Mouse (Mus musculus): ENCODE results near the gene Dpp8. TPM values are rescaled to one million over a fixed set of nuclear protein-coding genes. Genes with fewer than 3 reads are reported as not detected.
"Not testable (repeated sequence)": the region's sequence is repeated elsewhere in the genome, so short reads cannot be mapped to it uniquely, and the experiment has no call there.

Dpp8 gene
- polyA plus RNA-seq, 1 experiment from 2014 or later = 34.8 TPM

DNA sequence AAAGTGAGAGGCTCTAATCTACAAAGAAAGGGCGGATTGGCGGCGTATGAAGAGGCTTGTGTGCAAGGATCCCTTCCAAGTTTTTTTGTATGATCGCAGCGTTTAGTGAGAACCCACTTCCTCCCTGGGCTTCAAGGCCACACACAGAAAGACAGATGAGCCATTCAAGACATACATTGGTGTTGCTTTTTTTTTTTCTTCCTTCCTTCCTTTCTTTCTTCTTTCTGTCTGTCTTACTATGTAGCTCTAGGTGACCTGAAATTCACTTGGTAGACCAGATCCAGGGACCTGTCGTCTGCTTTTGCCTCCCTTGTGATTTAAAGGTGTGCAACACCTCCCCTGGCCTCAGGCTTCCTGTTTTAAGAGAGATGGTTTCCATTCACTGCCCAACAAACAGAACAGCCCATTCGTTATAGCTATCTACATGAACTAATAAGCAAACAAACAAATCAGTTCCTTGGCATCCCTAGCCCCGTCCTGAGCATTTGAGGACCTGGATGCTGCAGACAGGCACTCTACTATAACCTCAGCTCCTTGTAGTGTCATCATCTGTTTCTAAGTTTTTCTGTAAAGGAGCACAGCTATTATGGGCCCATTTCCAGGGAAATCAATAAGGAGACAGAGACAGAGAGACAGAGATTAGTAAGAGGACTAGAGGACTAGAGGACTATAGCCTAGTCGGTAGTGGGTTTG, 10.2 kb upstream of the Dpp8 start:
- H3K27ac ChIP-seq (ENCODE audit: low read depth) = peak overlapping the region; percentile 77
- peak; percentile 62 for ATAC-seq (ENCODE audit: insufficient read depth)
- no peaks in the 10 kb centered on the region for H3K36me3 ChIP-seq (ENCODE audit: insufficient read depth)
- DNase-seq = no peak
- H3K9ac ChIP-seq = peak overlapping the region; percentile 91
- peak overlapping the region; percentile 91 for H3K4me3 ChIP-seq (ENCODE audit: low read depth, low read length)
- no peak for TF ChIP-seq CTCF (IDR thresholded peaks at IDR 0.05; ENCODE audit: low read depth)
- 13% methylated on average over 9 of the region's 9 CpGs for WGBS
- no peaks in the 10 kb centered on the region for H3K9me3 ChIP-seq (ENCODE audit: low read depth, low read length)
- peak overlapping the region; percentile 83 for H3K4me2 ChIP-seq
- no peaks in the 10 kb centered on the region for H3K27me3 ChIP-seq (ENCODE audit: insufficient read depth, low read length)
- peaks cover 12% of the 10 kb centered on the region for H3K4me1 ChIP-seq (ENCODE audit: insufficient read depth)

DNA sequence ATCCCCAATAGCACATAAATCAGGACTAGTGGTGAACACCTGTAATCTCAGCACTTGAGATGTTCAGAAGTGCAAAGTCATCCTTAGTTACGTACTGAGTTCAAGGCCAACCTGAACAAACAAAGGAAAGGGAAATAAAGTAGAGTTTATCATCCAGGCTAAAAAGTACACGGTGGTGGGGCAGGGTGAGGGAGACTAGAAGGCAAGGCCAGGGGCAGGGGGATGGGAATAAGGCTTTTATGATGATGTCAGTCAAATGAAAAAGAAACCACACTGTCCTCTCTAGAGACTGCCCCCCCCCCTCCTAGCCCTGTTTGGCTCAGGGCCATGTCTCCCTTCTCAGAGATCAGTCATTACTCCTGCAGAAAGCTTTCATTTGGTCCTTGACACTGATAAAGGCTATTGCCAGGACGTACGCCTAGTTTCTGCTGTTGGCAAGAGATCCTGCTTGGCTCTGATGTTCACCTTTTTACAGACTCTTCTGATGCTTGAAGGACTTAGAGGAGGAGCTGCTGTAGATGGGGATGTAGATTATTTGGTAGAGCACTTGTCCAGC, 9.6 kb upstream of the Dpp8 start:
- 37% methylated on average over 4 of the region's 4 CpGs for WGBS
- no peak; the same call in 1 of the 2 replicates for ATAC-seq (ENCODE audit: insufficient read depth)
- no peak overlapping the region for H3K27ac ChIP-seq (ENCODE audit: low read depth)
- peak; percentile 18 for DNase-seq
- H3K4me2 ChIP-seq = no peak overlapping the region; the same call in 1 of the 2 replicates
- 0 out of 2 replicates have a peak, but pooled peaks have one; percentile 10 for TF ChIP-seq CTCF (IDR thresholded peaks at IDR 0.05; ENCODE audit: low read depth)
- H3K36me3 ChIP-seq (ENCODE audit: insufficient read depth) = no peaks in the 10 kb centered on the region
- H3K9ac ChIP-seq = no peak overlapping the region
- no peak overlapping the region for H3K4me3 ChIP-seq (ENCODE audit: low read depth, low read length)
- H3K4me1 ChIP-seq (ENCODE audit: insufficient read depth) = peaks cover 12% of the 10 kb centered on the region
- H3K9me3 ChIP-seq (ENCODE audit: low read depth, low read length) = no peaks in the 10 kb centered on the region
- H3K27me3 ChIP-seq (ENCODE audit: insufficient read depth, low read length) = no peaks in the 10 kb centered on the region

DNA sequence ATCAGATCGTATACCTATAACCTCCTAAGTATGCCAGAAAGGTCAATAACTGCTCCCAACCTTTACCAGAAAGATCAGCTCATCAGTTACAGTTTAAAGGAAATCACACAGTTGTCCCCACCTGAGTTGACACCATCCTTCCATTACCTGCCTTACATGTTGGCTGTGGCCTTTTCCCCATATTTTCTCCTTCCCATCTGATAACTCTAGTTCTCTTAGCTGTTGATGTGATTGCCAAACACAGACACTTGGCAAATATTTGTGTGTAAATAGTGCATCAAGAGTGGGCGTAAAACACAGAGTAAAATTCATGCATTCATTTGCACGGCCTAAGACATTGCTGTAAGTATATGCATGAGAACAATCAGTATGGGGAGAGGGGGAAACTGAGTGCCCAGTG, 8.8 kb upstream of the Dpp8 start:
- no peak for DNase-seq
- H3K4me1 ChIP-seq (ENCODE audit: insufficient read depth) = peaks cover 12% of the 10 kb centered on the region
- no peaks in the 10 kb centered on the region for H3K27me3 ChIP-seq (ENCODE audit: insufficient read depth, low read length)
- no peak for TF ChIP-seq CTCF (IDR thresholded peaks at IDR 0.05; ENCODE audit: low read depth)
- H3K4me3 ChIP-seq (ENCODE audit: low read depth, low read length) = no peak overlapping the region
- H3K36me3 ChIP-seq (ENCODE audit: insufficient read depth) = no peaks in the 10 kb centered on the region
- H3K9me3 ChIP-seq (ENCODE audit: low read depth, low read length) = no peaks in the 10 kb centered on the region
- no peak overlapping the region for H3K4me2 ChIP-seq
- ATAC-seq (ENCODE audit: insufficient read depth) = no peak
- H3K27ac ChIP-seq (ENCODE audit: low read depth) = no peak overlapping the region
- 89% methylated on average over 3 of the region's 3 CpGs for WGBS
- H3K9ac ChIP-seq = no peak overlapping the region

DNA sequence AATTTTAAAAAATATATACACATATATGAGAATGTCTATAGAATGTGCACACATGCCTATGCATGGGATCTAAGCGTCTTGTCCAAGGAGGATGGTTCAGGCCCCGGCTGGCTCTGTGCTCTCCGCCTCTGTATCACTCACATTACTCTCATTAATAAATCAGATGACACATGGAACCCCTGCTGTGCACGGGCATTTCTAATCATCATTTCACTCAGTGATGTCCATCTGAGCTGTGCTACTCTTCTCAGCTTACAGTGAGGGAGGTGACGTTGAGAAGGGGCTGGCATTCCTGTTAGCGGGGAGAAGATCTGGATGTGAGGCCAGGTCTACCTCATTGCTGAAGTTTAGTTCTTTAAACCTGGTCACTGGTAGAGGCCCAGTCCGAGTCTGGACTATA, 5.0 kb upstream of the Dpp8 start:
- no peak overlapping the region for H3K4me3 ChIP-seq (ENCODE audit: low read depth, low read length)
- no peak overlapping the region for H3K4me2 ChIP-seq
- H3K9me3 ChIP-seq (ENCODE audit: low read depth, low read length) = no peaks in the 10 kb centered on the region
- no peak overlapping the region for H3K27ac ChIP-seq (ENCODE audit: low read depth)
- no peaks in the 10 kb centered on the region; the same call in 1 of the 2 replicates for H3K4me1 ChIP-seq (ENCODE audit: insufficient read depth)
- no peaks in the 10 kb centered on the region for H3K27me3 ChIP-seq (ENCODE audit: insufficient read depth, low read length)
- no peak for TF ChIP-seq CTCF (IDR thresholded peaks at IDR 0.05; ENCODE audit: low read depth)
- DNase-seq (no peak), ATAC-seq (ENCODE audit: insufficient read depth) (no peak)
- H3K36me3 ChIP-seq (ENCODE audit: insufficient read depth) = no peaks in the 10 kb centered on the region
- H3K9ac ChIP-seq = no peak overlapping the region
- 71% methylated on average over 7 of the region's 7 CpGs for WGBS

DNA sequence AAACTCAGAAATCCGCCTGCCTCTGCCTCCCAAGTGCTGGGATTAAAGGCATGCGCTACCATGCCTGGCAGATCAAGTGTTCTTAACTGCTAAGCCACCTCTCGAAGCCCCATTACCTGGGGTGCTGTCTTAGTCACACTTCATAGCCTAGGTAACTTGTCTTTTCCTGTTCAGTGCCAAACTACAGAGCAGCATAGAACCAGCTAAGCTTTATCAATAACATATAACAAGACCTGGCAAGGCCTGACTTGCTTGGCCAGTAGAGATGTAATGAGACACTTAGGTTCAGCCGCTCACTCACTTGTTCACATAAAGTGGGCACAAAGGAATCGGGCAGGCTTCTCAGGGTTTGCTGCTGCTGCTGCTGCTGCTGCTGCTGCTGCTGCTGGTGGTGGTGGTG, 3.9 kb upstream of the Dpp8 start:
- DNase-seq = no peak
- no peaks in the 10 kb centered on the region for H3K9me3 ChIP-seq (ENCODE audit: low read depth, low read length)
- no peaks in the 10 kb centered on the region for H3K27me3 ChIP-seq (ENCODE audit: insufficient read depth, low read length)

DNA sequence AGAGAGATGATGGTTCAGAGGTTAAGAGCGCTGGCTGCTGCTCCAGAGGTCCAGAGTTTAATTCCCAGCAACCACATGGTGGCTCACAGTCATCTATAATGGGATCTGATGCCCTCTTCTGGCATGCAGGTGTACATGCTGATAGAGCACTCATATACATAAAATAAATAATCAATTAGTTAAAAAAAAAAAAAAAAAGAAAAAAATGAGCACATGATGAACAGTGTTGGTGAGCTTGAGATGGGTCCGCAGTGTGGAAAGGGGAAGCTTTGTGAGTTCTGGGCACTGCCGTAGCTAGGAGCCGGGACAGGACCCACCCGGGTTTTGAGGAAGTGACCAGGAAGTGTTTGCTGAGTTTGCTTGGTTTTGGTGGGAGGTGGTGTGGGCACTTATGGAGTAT, 859 bp upstream of the Dpp8 start:
- H3K4me3 ChIP-seq (ENCODE audit: low read depth, low read length); H3K9ac ChIP-seq; H3K27me3 ChIP-seq (ENCODE audit: insufficient read depth, low read length); H3K27ac ChIP-seq (ENCODE audit: low read depth); H3K4me2 ChIP-seq; DNase-seq; ATAC-seq (ENCODE audit: insufficient read depth); H3K9me3 ChIP-seq (ENCODE audit: low read depth, low read length); H3K4me1 ChIP-seq (ENCODE audit: insufficient read depth): not testable (repeated sequence)
- 74% methylated on average over 5 of the region's 5 CpGs for WGBS
- H3K36me3 ChIP-seq (ENCODE audit: insufficient read depth) = peaks cover 12% of the 10 kb centered on the region; the same call in 1 of the 2 replicates

More for the DNA sequence above, 3.9 kb upstream of the Dpp8 start:
- WGBS = 82% methylated on average over 5 of the region's 5 CpGs
- H3K9ac ChIP-seq = no peak overlapping the region
- no peak for TF ChIP-seq CTCF (IDR thresholded peaks at IDR 0.05; ENCODE audit: low read depth)
- H3K4me3 ChIP-seq (ENCODE audit: low read depth, low read length) = no peak overlapping the region
- no peak overlapping the region for H3K27ac ChIP-seq (ENCODE audit: low read depth)
- H3K36me3 ChIP-seq (ENCODE audit: insufficient read depth) = no peaks in the 10 kb centered on the region
- no peak overlapping the region for H3K4me2 ChIP-seq
- no peaks in the 10 kb centered on the region for H3K4me1 ChIP-seq (ENCODE audit: insufficient read depth)
- no peak for ATAC-seq (ENCODE audit: insufficient read depth)

DNA sequence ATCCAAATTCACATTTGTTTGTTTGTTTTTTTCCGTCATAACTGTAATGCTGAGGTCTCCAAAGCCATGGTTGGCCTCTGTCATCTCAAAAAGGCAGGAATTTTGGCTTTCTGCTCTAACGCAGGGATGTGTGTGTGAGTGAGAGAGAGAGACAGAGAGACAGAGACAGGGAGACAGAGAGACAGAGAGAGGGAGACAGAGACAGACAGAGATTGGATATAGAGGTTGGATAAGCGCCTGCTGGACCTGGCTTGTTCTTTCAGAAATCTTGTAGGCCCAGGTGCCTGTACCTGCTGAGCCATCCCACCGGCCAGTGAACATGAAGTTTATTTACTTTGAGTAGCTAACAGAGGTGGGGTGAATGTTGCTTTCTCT, 333 bp upstream of the Dpp8 start:
- H3K36me3 ChIP-seq (ENCODE audit: insufficient read depth) = peaks cover 13% of the 10 kb centered on the region; the same call in 1 of the 2 replicates
- H3K27me3 ChIP-seq (ENCODE audit: insufficient read depth, low read length) = no peaks in the 10 kb centered on the region
- no peak for TF ChIP-seq CTCF (IDR thresholded peaks at IDR 0.05; ENCODE audit: low read depth)
- H3K4me3 ChIP-seq (ENCODE audit: low read depth, low read length) = peak overlapping the region; percentile 99
- H3K4me1 ChIP-seq (ENCODE audit: insufficient read depth) = no peaks in the 10 kb centered on the region
- H3K4me2 ChIP-seq = peak overlapping the region; percentile 47
- H3K9me3 ChIP-seq (ENCODE audit: low read depth, low read length) = no peaks in the 10 kb centered on the region
- no peak overlapping the region for H3K9ac ChIP-seq
- DNase-seq (no peak), ATAC-seq (ENCODE audit: insufficient read depth) (no peak)
- H3K27ac ChIP-seq (ENCODE audit: low read depth) = no peak overlapping the region
- WGBS = 30% methylated on average over 4 of the region's 4 CpGs
